Mouse (Mus musculus) hindbrain, embryonic 16.5 days (tissue): ENCODE data around the gene Dnase1l3. TPM values are rescaled to one million over a fixed set of nuclear protein-coding genes. Genes with fewer than 3 reads are reported as not detected.

Experiments
- ATAC-seq: fragments of 200-750 bp; cut with Nextera tagmentation; 2 replicates; pipeline ENCODE4 v1.8.0; 2017; ENCODE audit warnings: moderate TSS enrichment, moderate library complexity
- H3K27ac ChIP-seq: fragments of 300-500 bp; sonication (generic); 2 replicates; pipeline ENCODE4 v1.5.1; 2014; ENCODE audit warnings: low read depth, mild to moderate bottlenecking, control low read depth, low read length, moderate library complexity
- H3K27me3 ChIP-seq: fragments of 300-500 bp; sonication (generic); replicated peaks from 2 replicates; pipeline ENCODE4 v1.6.1; 2014; ENCODE audit warnings: low read length; ENCODE audit not compliant: control insufficient read depth, insufficient read depth
- H3K36me3 ChIP-seq: fragments of 300-500 bp; sonication (generic); 2 replicates; pipeline ENCODE4 v1.6.1; 2014; ENCODE audit warnings: mild to moderate bottlenecking, low read length, moderate library complexity, mixed read lengths; ENCODE audit not compliant: control insufficient read depth, insufficient read depth
- H3K4me1 ChIP-seq: fragments of 300-500 bp; sonication (generic); 2 replicates; pipeline ENCODE4 v1.6.1; 2014; ENCODE audit warnings: low read depth, low read length; ENCODE audit not compliant: control insufficient read depth, insufficient read depth
- H3K4me2 ChIP-seq: fragments of 300-500 bp; sonication (generic); 2 replicates; pipeline ENCODE4 v1.6.1; 2014; ENCODE audit warnings: mild to moderate bottlenecking, low read length, control low read depth, moderate library complexity
- H3K4me3 ChIP-seq: fragments of 300-500 bp; sonication (generic); 2 replicates; pipeline ENCODE4 v1.5.1; 2014; ENCODE audit warnings: mild to moderate bottlenecking, low read length, control low read depth, moderate library complexity
- H3K9ac ChIP-seq: fragments of 300-500 bp; sonication (generic); 2 replicates; pipeline ENCODE4 v1.6.1; 2014; ENCODE audit warnings: low read depth, mild to moderate bottlenecking, control low read depth, low read length, moderate library complexity
- H3K9me3 ChIP-seq: fragments of 300-500 bp; sonication (generic); 2 replicates; pipeline ENCODE4 v1.6.1; 2014; ENCODE audit warnings: mild to moderate bottlenecking, low read length, moderate library complexity; ENCODE audit not compliant: control insufficient read depth
- WGBS: fragments of 180-500 bp; shearing (Covaris S2); extraction: QIAGEN DNeasy Blood & Tissue Kit; methylation state at CpG from one replicate; pipeline ENCODE4 v1.1.7; 2014; 5-methylcytosine and 5-hydroxymethylcytosine counted together
- polyA plus RNA-seq: library from polyadenylated mRNA; unstranded; fragments of >200 nt; fragmentation: Nextera tagmentation; extraction: Ambion mirVana; gene quantifications from 2 replicates; pipeline ENCODE4 v1.2.1, GENCODE M21; 2015

Gene Dnase1l3
- polyA plus RNA-seq, 1 experiment from 2014 or later = 0.08 TPM

GRCm38 (mm10) chr14:7918150-7918991 is 76.0 kb downstream of the Dnase1l3 start:
- Histone ChIP-seq H3K4me1 (no peaks in the 10 kb centered on the region), H3K4me2 (no peak overlapping the region), H3K4me3 (no peak overlapping the region), H3K36me3 (peaks cover 35% of the 10 kb centered on the region), H3K27me3 (no peaks in the 10 kb centered on the region), H3K9ac (no peak overlapping the region), H3K27ac (no peak overlapping the region), H3K9me3 (no peaks in the 10 kb centered on the region)
- WGBS = 77% methylated on average over 6 of the region's 6 CpGs
- ATAC-seq = no peak

Other genes starting within 250 kb of the Dnase1l3 start
- gene Gm26661, start 203.0 kb downstream of the Dnase1l3 start, polyA plus RNA-seq = 0.38 TPM in 1 of 2 replicates, not detected in the other
- gene Flnb, start 176.6 kb downstream of the Dnase1l3 start, polyA plus RNA-seq = 6.3 and 12.2 TPM in 2 replicates
- gene Gm45521, start 37.3 kb downstream of the Dnase1l3 start, polyA plus RNA-seq = 0.40 TPM in 1 of 2 replicates, not detected in the other
- gene Abhd6, start 8.3 kb upstream of the Dnase1l3 start, polyA plus RNA-seq = 39.3 and 42.5 TPM in 2 replicates
- gene Rpp14, start 85.8 kb upstream of the Dnase1l3 start, polyA plus RNA-seq = 50.1 and 50.8 TPM in 2 replicates
- 67.9 and 70.4 TPM in 2 replicates for gene Pxk, start 103.6 kb upstream of the Dnase1l3 start, polyA plus RNA-seq
- 274 and 298 TPM in 2 replicates for gene Pdhb, start 178.5 kb upstream of the Dnase1l3 start, polyA plus RNA-seq
- gene Kctd6, start 219.6 kb upstream of the Dnase1l3 start, polyA plus RNA-seq = 5.4 and 5.7 TPM in 2 replicates